Mouse (Mus musculus) CH12.LX (cell line): Measurements from ENCODE around the gene Scamp1. TPM values are rescaled to one million over a fixed set of nuclear protein-coding genes. Genes with fewer than 3 reads are reported as not detected.

ENCODE experiments used
- DNase-seq: peaks from one replicate; pipeline ENCODE4 v3.0.0-alpha.2; 2013; ENCODE audit errors: extremely low read depth
- H3K27ac ChIP-seq: 2 replicates; pipeline ENCODE4 v1.5.1; 2012; ENCODE audit warnings: low read depth, mild to moderate bottlenecking, control low read depth, moderate library complexity; ENCODE audit not compliant: insufficient read depth
- H3K27me3 ChIP-seq: replicated peaks from 2 replicates; pipeline ENCODE3; 2012; ENCODE audit warnings: inconsistent platforms
- H3K36me3 ChIP-seq, 2 experiments: replicated peaks in 1 of 2; 2 replicates each; pipeline versions ENCODE3 to v1.6.1; 2012; ENCODE audit warnings: inconsistent platforms in 1 of 2, low read length in 1 of 2, mild to moderate bottlenecking in 1 of 2, mixed read lengths in 1 of 2, moderate library complexity in 1 of 2; ENCODE audit not compliant: control insufficient read depth in 1 of 2, insufficient read depth in 1 of 2
- H3K4me1 ChIP-seq, 2 experiments: 2 replicates each; pipeline ENCODE4 v1.6.1; 2012; ENCODE audit warnings: inconsistent platforms in 1 of 2, moderate library complexity in 1 of 2; ENCODE audit not compliant: insufficient read depth in 2 of 2, control insufficient read depth in 1 of 2
- H3K4me2 ChIP-seq: 2 replicates; pipeline ENCODE4 v1.6.1; 2012; ENCODE audit warnings: low read depth, mild to moderate bottlenecking, control low read depth; ENCODE audit not compliant: poor library complexity, insufficient read depth, severe bottlenecking
- H3K4me3 ChIP-seq, 3 experiments: fragments of 150-350 bp in 1 of 3; sonication (generic) in 1 of 3; replicated peaks in 1 of 3; 2 replicates each; pipeline versions ENCODE3 to v1.5.1; 2011 to 2012; ENCODE audit warnings: low read depth in 2 of 3, low read length in 2 of 3, mild to moderate bottlenecking in 2 of 3, moderate library complexity in 2 of 3, control low read depth in 1 of 3, improper control_type of control experiment in 1 of 3, inconsistent platforms in 1 of 3, mixed read lengths in 1 of 3; ENCODE audit not compliant: poor library complexity in 1 of 3
- H3K79me2 ChIP-seq: replicated peaks from 2 replicates; pipeline ENCODE4 v1.6.1; 2012; ENCODE audit warnings: mild to moderate bottlenecking, moderate library complexity; ENCODE audit not compliant: control insufficient read depth, poor library complexity, insufficient read depth, severe bottlenecking; ENCODE audit errors: extremely low read depth
- H3K9ac ChIP-seq: 2 replicates; pipeline ENCODE4 v1.6.1; 2012; ENCODE audit warnings: low read depth, mild to moderate bottlenecking, control low read depth, moderate library complexity; ENCODE audit not compliant: insufficient read depth
- H3K9me3 ChIP-seq: replicated peaks from 2 replicates; pipeline ENCODE3; 2012; ENCODE audit warnings: low read length, inconsistent platforms, mixed read lengths
- CHD2 ChIP-seq: IDR thresholded peaks from 2 replicates; pipeline ENCODE4 v1.6.1; 2011; ENCODE audit warnings: low read length, improper control_type of control experiment
- E2F4 ChIP-seq: IDR thresholded peaks from 2 replicates; pipeline ENCODE4 v1.6.1; 2011; ENCODE audit warnings: low read depth, low read length, improper control_type of control experiment; ENCODE audit not compliant: insufficient replicate concordance
- IRF4 ChIP-seq: IDR thresholded peaks from 2 replicates; pipeline ENCODE4 v1.6.1; 2014; ENCODE audit warnings: low read depth, mild to moderate bottlenecking, inconsistent platforms, low read length, improper control_type of control experiment
- JUN ChIP-seq: IDR thresholded peaks from 2 replicates; pipeline ENCODE4 v1.6.1; 2011; ENCODE audit warnings: low read depth, mild to moderate bottlenecking, low read length, improper control_type of control experiment, moderate library complexity; ENCODE audit not compliant: insufficient read depth
- MAX ChIP-seq: IDR thresholded peaks from 2 replicates; pipeline ENCODE4 v1.6.1; 2011; ENCODE audit warnings: low read length, improper control_type of control experiment
- MAZ ChIP-seq: IDR thresholded peaks from 2 replicates; pipeline ENCODE4 v1.6.1; 2012; ENCODE audit warnings: low read depth, mild to moderate bottlenecking, inconsistent platforms, low read length, improper control_type of control experiment, moderate library complexity
- MXI1 ChIP-seq: IDR thresholded peaks from 2 replicates; pipeline ENCODE4 v1.6.1; 2011; ENCODE audit warnings: mild to moderate bottlenecking, low read depth, low read length, improper control_type of control experiment
- PAX5 ChIP-seq: IDR thresholded peaks from 2 replicates; pipeline ENCODE4 v1.6.1; 2012; ENCODE audit warnings: low read length, inconsistent platforms, mixed read lengths
- POLR2A ChIP-seq: IDR thresholded peaks from 2 replicates; pipeline ENCODE4 v1.6.1; 2011; ENCODE audit warnings: low read depth, mild to moderate bottlenecking, improper control_type of control experiment, low read length
- RAD21 ChIP-seq: IDR thresholded peaks from 2 replicates; pipeline ENCODE4 v1.6.1; 2011; ENCODE audit warnings: low read depth, mild to moderate bottlenecking, low read length, improper control_type of control experiment, moderate library complexity
- SMC3 ChIP-seq: IDR thresholded peaks from 2 replicates; pipeline ENCODE4 v1.6.1; 2011; ENCODE audit warnings: low read depth, low read length, improper control_type of control experiment
- TBP ChIP-seq: conservative IDR thresholded peaks from 2 replicates; pipeline ENCODE4 v1.6.1; 2011; ENCODE audit warnings: low read depth, low read length, improper control_type of control experiment
- USF1 ChIP-seq: IDR thresholded peaks from 2 replicates; pipeline ENCODE4 v1.6.1; 2014; ENCODE audit warnings: low read depth, mild to moderate bottlenecking, inconsistent platforms, low read length, improper control_type of control experiment
- ZKSCAN1 ChIP-seq: IDR thresholded peaks from 2 replicates; pipeline ENCODE4 v1.6.1; 2012; ENCODE audit warnings: low read depth, inconsistent platforms, low read length, improper control_type of control experiment, borderline replicate concordance
- dilution Hi-C: fragments of 300-500 bp; cut with MboI; formaldehyde crosslinking; loops from 2 replicates; pipeline ENCODE4 v1.14.3; 2020; ENCODE audit warnings: low sequenced_read_pairs; ENCODE audit not compliant: extremely low pct_unique_long_range_greater_than_20kb, extremely low pct_ligation_motif_present
- in situ Hi-C: fragments of 300-500 bp; cut with MboI; formaldehyde crosslinking; loops from 3 replicates; pipeline ENCODE4 v1.14.3; 2019; ENCODE audit warnings: low sequenced_read_pairs, low pct_ligation_motif_present, low pct_unique_long_range_greater_than_20kb, mixed read lengths
- polyA plus RNA-seq: library from polyadenylated mRNA; unstranded; fragments of >175 nt; gene quantifications from 2 replicates; pipeline ENCODE4 v1.2.1, GENCODE M21; 2012; ENCODE audit warnings: low read depth; ENCODE audit not compliant: insufficient read length
- total RNA-seq, 2 experiments: library from RNA; depleted of rRNA; stranded (reverse); fragments of 300-350 nt in 1 of 2; fragments of >200 nt in 1 of 2; gene quantifications; 2 replicates each; pipeline ENCODE4 v1.2.3; 2012 to 2014

Scamp1 gene
- total and polyA plus RNA-seq, 3 experiments, result not detected

GRCm38 (mm10) chr13:94255176-94255575 lies 30.5 kb downstream of the Scamp1 start:
- no peaks in the 10 kb centered on the region for H3K9me3 ChIP-seq
- H3K9ac ChIP-seq, result no peak overlapping the region
- no peaks in the 10 kb centered on the region for H3K79me2 ChIP-seq
- dilution Hi-C loops, result no loop called here
- no peak overlapping the region for H3K27ac ChIP-seq
- DNase-seq, result no peak
- no peak for TF ChIP-seq ZKSCAN1
- TF ChIP-seq MXI1, result no peak
- TF ChIP-seq TBP, result no peak
- no peak for TF ChIP-seq POLR2A
- no peak for TF ChIP-seq PAX5
- H3K4me1 ChIP-seq, result peaks cover 0 to 27% of the 10 kb centered on the region in 2 experiments; a peak in 2 of 4 replicates
- H3K36me3 ChIP-seq, result no peaks in the 10 kb centered on the region
- H3K27me3 ChIP-seq, result no peaks in the 10 kb centered on the region
- H3K4me3 ChIP-seq, result no peak overlapping the region
- in situ Hi-C loops, result no loop called here
- H3K4me2 ChIP-seq, result no peak overlapping the region

GRCm38 (mm10) chr13:94254286-94254685 lies 31.4 kb downstream of the Scamp1 start:
- dilution Hi-C loops, result no loop called here
- H3K79me2 ChIP-seq, result no peaks in the 10 kb centered on the region
- no peak overlapping the region for H3K4me2 ChIP-seq
- H3K9me3 ChIP-seq, result no peaks in the 10 kb centered on the region
- H3K27me3 ChIP-seq, result no peaks in the 10 kb centered on the region
- no peak overlapping the region for H3K9ac ChIP-seq
- H3K36me3 ChIP-seq, result no peaks in the 10 kb centered on the region
- in situ Hi-C loops, result no loop called here
- TF ChIP-seq IRF4, result no peak
- TF ChIP-seq RAD21, result no peak
- TF ChIP-seq MAX, result no peak
- TF ChIP-seq MXI1, result no peak
- TF ChIP-seq JUN, result no peak
- no peak for DNase-seq
- no peak overlapping the region for H3K27ac ChIP-seq
- peaks cover 0 to 19% of the 10 kb centered on the region in 2 experiments; a peak in 2 of 4 replicates for H3K4me1 ChIP-seq
- H3K4me3 ChIP-seq, result no peak overlapping the region

GRCm38 (mm10) chr13:94253052-94253451 lies 32.6 kb downstream of the Scamp1 start:
- dilution Hi-C loops (no loop called here), in situ Hi-C loops (no loop called here)
- no peak overlapping the region for H3K4me2 ChIP-seq
- TF ChIP-seq MAZ (no peak), E2F4 (no peak), RAD21 (no peak), CHD2 (no peak), USF1 (no peak), SMC3 (no peak)
- no peaks in the 10 kb centered on the region for H3K36me3 ChIP-seq
- H3K9ac ChIP-seq, result no peak overlapping the region
- H3K4me3 ChIP-seq, result no peak overlapping the region
- H3K9me3 ChIP-seq, result no peaks in the 10 kb centered on the region
- H3K4me1 ChIP-seq, result peaks cover 0 to 6% of the 10 kb centered on the region in 2 experiments; a peak in 1 of 4 replicates
- H3K79me2 ChIP-seq, result no peaks in the 10 kb centered on the region
- H3K27me3 ChIP-seq, result no peaks in the 10 kb centered on the region
- DNase-seq, result no peak
- H3K27ac ChIP-seq, result no peak overlapping the region
